21 mouse cellular contexts compared by ENCODE assay signal in the genomic region with DNA sequence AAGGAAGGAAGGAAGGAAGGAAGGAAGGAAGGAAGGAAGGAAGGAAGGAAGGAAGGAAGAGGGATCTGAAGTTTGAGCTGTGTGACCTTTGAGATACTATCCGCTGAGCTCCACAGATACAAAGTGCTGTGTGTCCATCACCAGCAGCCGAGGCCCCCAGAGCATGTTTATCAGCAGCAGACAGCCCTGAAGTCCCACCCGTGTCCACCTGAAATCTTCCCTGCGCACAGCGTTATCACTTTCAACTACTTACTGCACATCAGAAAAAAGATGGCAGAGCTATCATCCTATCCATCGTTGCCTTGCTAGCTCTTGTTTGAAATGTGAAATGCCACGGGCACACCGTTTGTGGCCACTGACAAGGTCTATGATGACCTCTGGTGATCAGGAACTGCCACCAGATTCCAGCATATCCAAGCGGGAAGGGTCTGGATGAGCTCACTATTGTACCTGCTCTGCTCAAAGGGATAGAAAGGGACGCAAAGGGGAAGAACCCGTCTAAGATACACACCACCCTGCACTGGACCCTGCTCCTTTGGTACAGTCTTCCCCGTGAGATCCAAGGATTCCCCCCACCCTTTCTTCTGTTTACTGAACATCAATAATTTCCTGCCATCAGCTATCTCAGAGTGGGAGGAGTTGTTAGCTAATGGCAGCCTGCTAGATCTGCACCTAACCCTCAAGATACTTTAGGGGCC. TPM values are rescaled to one million over a fixed set of nuclear protein-coding genes. Genes with fewer than 3 reads are reported as not detected.
DNase-seq lines count a peak whose midpoint lies in the region; ATAC-seq and TF ChIP-seq lines count a peak whose summit lies in the region.
"Had no signal": no experiment of that assay in that cellular context is flagged by ENCODE, and none has a peak within 500 bp of the region (broad histone marks: within the 10 kb centered on the region; RNA-seq: fewer than 3 reads in every experiment).

No protein-coding gene starts in this region.

- DNase-seq in forebrain, embryonic 10.5 days (ENCODE audit: extremely low spot score, low spot score): no peak
- peak; percentile 30 to 39 for DNase-seq in spleen, postnatal 14 days (ENCODE audit: low spot score in 2 of 2)
- no peak for DNase-seq in spleen, adult 18-20 months
- DNase-seq in liver, embryonic 14.5 days (ENCODE audit: low read depth in 3 of 3, low spot score in 3 of 3): peak; percentile 87 to 93 (median 90)
- no peak for DNase-seq in lung, postnatal 36 days
- no peak for DNase-seq in frontal cortex, postnatal 14 days (ENCODE audit: low spot score in 2 of 2)
- DNase-seq: cerebellum, adult 11 months; cerebellum, postnatal 36 days; forebrain, postnatal 0 days; heart, adult 11 months; heart, postnatal 36 days; kidney, adult 8-10 months; kidney, postnatal 4 days; lung, postnatal 10 days; retina, postnatal 1 day had no signal

- no peaks in the 10 kb centered on the region for H3K27me3 ChIP-seq in forebrain, embryonic 10.5 days (ENCODE audit: poor library complexity, severe bottlenecking)
- H3K27me3 ChIP-seq in forebrain, embryonic 12.5 days: no peaks in the 10 kb centered on the region
- H3K27me3 ChIP-seq in liver, embryonic 14.5 days (ENCODE audit: control insufficient read depth, insufficient read depth, low read length): no peaks in the 10 kb centered on the region
- no peaks in the 10 kb centered on the region for H3K27me3 ChIP-seq in stomach, embryonic 15.5 days (replicated peaks)
- H3K27me3 ChIP-seq: limb, embryonic 15.5 days had no signal

- no peaks in the 10 kb centered on the region for H3K36me3 ChIP-seq in forebrain, embryonic 10.5 days (replicated peaks)
- H3K36me3 ChIP-seq in forebrain, embryonic 12.5 days (replicated peaks): no peaks in the 10 kb centered on the region
- H3K36me3 ChIP-seq in liver, embryonic 14.5 days (replicated peaks; ENCODE audit: control insufficient read depth, insufficient read depth, low read depth): no peaks in the 10 kb centered on the region
- no peaks in the 10 kb centered on the region for H3K36me3 ChIP-seq in stomach, embryonic 15.5 days
- H3K36me3 ChIP-seq: limb, embryonic 15.5 days had no signal

- no peak; the same call in 1 of the 2 replicates for TF ChIP-seq CTCF in liver, embryonic 14.5 days (IDR thresholded peaks at IDR 0.05; ENCODE audit: low read depth)

- H3K4me3 ChIP-seq in forebrain, embryonic 10.5 days: no peak overlapping the region
- H3K4me3 ChIP-seq in forebrain, embryonic 12.5 days (replicated peaks): no peak overlapping the region
- peak overlapping the region; percentile 27 to 36; a peak in 3 of 4 replicates for H3K4me3 ChIP-seq in liver, embryonic 14.5 days (ENCODE audit: insufficient read depth in 1 of 2, low read depth in 2 of 2, low read length in 2 of 2)
- H3K4me3 ChIP-seq in stomach, embryonic 15.5 days (replicated peaks): no peak overlapping the region
- H3K4me3 ChIP-seq: limb, embryonic 15.5 days had no signal

- peak; percentile 98 for TF ChIP-seq EP300 in liver, embryonic 14.5 days (IDR thresholded peaks at IDR 0.05; ENCODE audit: low read depth)

- H3K9ac ChIP-seq in forebrain, embryonic 12.5 days: no peak overlapping the region
- peak overlapping the region; percentile 66 for H3K9ac ChIP-seq in liver, embryonic 14.5 days (replicated peaks)
- no peak overlapping the region for H3K9ac ChIP-seq in stomach, embryonic 15.5 days
- H3K9ac ChIP-seq: forebrain, postnatal 0 days; limb, embryonic 15.5 days had no signal

- 92% methylated on average over 12 of the region's 12 CpGs for WGBS in forebrain, embryonic 10.5 days
- WGBS in forebrain, embryonic 12.5 days: 90% methylated on average over 12 of the region's 12 CpGs
- 21% methylated on average over 12 of the region's 12 CpGs for WGBS in liver, embryonic 14.5 days (ENCODE audit: insufficient replicate concordance)
- WGBS in stomach, embryonic 15.5 days: 62% methylated on average over 12 of the region's 12 CpGs

- H3K27ac ChIP-seq in forebrain, embryonic 10.5 days: 0 out of 2 replicates have a peak overlapping the region, but pooled peaks have one; percentile 35
- no peak overlapping the region for H3K27ac ChIP-seq in forebrain, embryonic 12.5 days
- H3K27ac ChIP-seq in liver, embryonic 14.5 days: peak overlapping the region; percentile 97
- H3K27ac ChIP-seq in stomach, embryonic 15.5 days: no peak overlapping the region
- H3K27ac ChIP-seq: limb, embryonic 15.5 days had no signal

- H3K4me1 ChIP-seq in forebrain, embryonic 10.5 days: peaks cover 8% of the 10 kb centered on the region
- H3K4me1 ChIP-seq in forebrain, embryonic 12.5 days: peaks cover 12% of the 10 kb centered on the region
- peaks cover 54 to 62% of the 10 kb centered on the region in 2 experiments for H3K4me1 ChIP-seq in liver, embryonic 14.5 days (replicated peaks; ENCODE audit: control insufficient read depth in 2 of 2, insufficient read depth in 2 of 2, low read length in 1 of 2)
- H3K4me1 ChIP-seq in stomach, embryonic 15.5 days: no peaks in the 10 kb centered on the region
- H3K4me1 ChIP-seq: limb, embryonic 15.5 days had no signal

- ATAC-seq in forebrain, embryonic 12.5 days (ENCODE audit: low FRiP score): no peak
- peak; percentile 99 for ATAC-seq in liver, embryonic 14.5 days (ENCODE audit: insufficient read depth)
- peak; percentile 95 for ATAC-seq in stomach, embryonic 15.5 days (ENCODE audit: insufficient read depth, low FRiP score, low read depth)
- ATAC-seq: CD4-positive, CD25-positive, alpha-beta regulatory T cell, adult 4 months; forebrain, postnatal 0 days; hindbrain, embryonic 16.5 days had no signal

- H3K9me3 ChIP-seq in forebrain, embryonic 10.5 days: no peaks in the 10 kb centered on the region
- H3K9me3 ChIP-seq in forebrain, embryonic 12.5 days: no peaks in the 10 kb centered on the region
- H3K9me3 ChIP-seq in liver, embryonic 14.5 days (ENCODE audit: control insufficient read depth, low read length): no peaks in the 10 kb centered on the region
- no peaks in the 10 kb centered on the region for H3K9me3 ChIP-seq in stomach, embryonic 15.5 days
- H3K9me3 ChIP-seq: limb, embryonic 15.5 days had no signal

- no peak overlapping the region for H3K4me2 ChIP-seq in forebrain, embryonic 12.5 days
- H3K4me2 ChIP-seq in liver, embryonic 14.5 days (ENCODE audit: low read depth): peak overlapping the region; percentile 68
- no peak overlapping the region for H3K4me2 ChIP-seq in stomach, embryonic 15.5 days
- H3K4me2 ChIP-seq: limb, embryonic 15.5 days; midbrain, embryonic 11.5 days had no signal

RNA-seq across cellular contexts. Expression of a gene that starts 18.2 kb away (rescaled TPM):
- polyA plus RNA-seq in forebrain, embryonic 10.5 days (2016; fragmentation: Nextera tagmentation; extraction: Ambion mirVana): 424 and 464 TPM in 2 replicates
- 301 and 311 TPM in 2 replicates for polyA plus RNA-seq in forebrain, embryonic 12.5 days (2016; fragmentation: Nextera tagmentation; extraction: Ambion mirVana)
- polyA plus RNA-seq in liver, embryonic 14.5 days (2012; rRNA removed): 60.1 and 171 TPM in 2 replicates
- polyA plus RNA-seq in liver, embryonic 14.5 days (2014; fragmentation: Nextera tagmentation; extraction: Ambion mirVana): 351 and 427 TPM in 2 replicates
- 259 and 284 TPM in 2 replicates for polyA plus RNA-seq in stomach, embryonic 15.5 days (2015; fragmentation: Nextera tagmentation; extraction: Ambion mirVana)

RNA-seq across cellular contexts. Expression of a gene that starts 19.2 kb away (rescaled TPM):
- 13.8 and 19.7 TPM in 2 replicates for polyA plus RNA-seq in forebrain, embryonic 10.5 days (2016; fragmentation: Nextera tagmentation; extraction: Ambion mirVana)
- polyA plus RNA-seq in forebrain, embryonic 12.5 days (2016; fragmentation: Nextera tagmentation; extraction: Ambion mirVana): 2.0 and 2.8 TPM in 2 replicates
- 191 and 274 TPM in 2 replicates for polyA plus RNA-seq in liver, embryonic 14.5 days (2012; rRNA removed)
- polyA plus RNA-seq in liver, embryonic 14.5 days (2014; fragmentation: Nextera tagmentation; extraction: Ambion mirVana): 293 and 315 TPM in 2 replicates
- polyA plus RNA-seq in stomach, embryonic 15.5 days (2015; fragmentation: Nextera tagmentation; extraction: Ambion mirVana): 13.2 and 31.5 TPM in 2 replicates
- polyA plus RNA-seq: forebrain, postnatal 0 days had no signal

RNA-seq across cellular contexts. Expression of a gene that starts 43.3 kb away (rescaled TPM):
- 10.4 and 13.8 TPM in 2 replicates for polyA plus RNA-seq in forebrain, embryonic 10.5 days (2016; fragmentation: Nextera tagmentation; extraction: Ambion mirVana)
- 9.9 TPM in 2 replicates for polyA plus RNA-seq in forebrain, embryonic 12.5 days (2016; fragmentation: Nextera tagmentation; extraction: Ambion mirVana)
- polyA plus RNA-seq in liver, embryonic 14.5 days (2012; rRNA removed): 13.9 and 16.1 TPM in 2 replicates
- 8.2 and 11.6 TPM in 2 replicates for polyA plus RNA-seq in liver, embryonic 14.5 days (2014; fragmentation: Nextera tagmentation; extraction: Ambion mirVana)
- polyA plus RNA-seq in stomach, embryonic 15.5 days (2015; fragmentation: Nextera tagmentation; extraction: Ambion mirVana): 10.0 and 10.3 TPM in 2 replicates

RNA-seq across cellular contexts. Expression of a gene that starts 56.6 kb away (rescaled TPM):
- 75.7 and 77.5 TPM in 2 replicates for polyA plus RNA-seq in forebrain, embryonic 10.5 days (2016; fragmentation: Nextera tagmentation; extraction: Ambion mirVana)
- polyA plus RNA-seq in forebrain, embryonic 12.5 days (2016; fragmentation: Nextera tagmentation; extraction: Ambion mirVana): 63.5 and 75.8 TPM in 2 replicates
- polyA plus RNA-seq in liver, embryonic 14.5 days (2012; rRNA removed): 32.9 and 36.0 TPM in 2 replicates
- polyA plus RNA-seq in liver, embryonic 14.5 days (2014; fragmentation: Nextera tagmentation; extraction: Ambion mirVana): 49.4 and 51.8 TPM in 2 replicates
- polyA plus RNA-seq in stomach, embryonic 15.5 days (2015; fragmentation: Nextera tagmentation; extraction: Ambion mirVana): 88.6 and 96.7 TPM in 2 replicates

Comparison
In these comparisons a context has a peak if more than half of its experiments do, and no peak if none do; other contexts are left out.
1. DNase-seq: peak in spleen, postnatal 14 days (2 of 2) and liver, embryonic 14.5 days (3 of 3); none in forebrain, embryonic 10.5 days (single experiment), spleen, adult 18-20 months (0 of 2), lung, postnatal 36 days (single experiment) and frontal cortex, postnatal 14 days (0 of 2).
2. H3K27ac ChIP-seq: peak in forebrain, embryonic 10.5 days (single experiment) and liver, embryonic 14.5 days (single experiment); none in forebrain, embryonic 12.5 days (single experiment) and stomach, embryonic 15.5 days (single experiment).
3. H3K4me3 ChIP-seq: peak in liver, embryonic 14.5 days (2 of 2); none in forebrain, embryonic 10.5 days (single experiment), forebrain, embryonic 12.5 days (single experiment) and stomach, embryonic 15.5 days (single experiment).